Mouse (Mus musculus) stomach, embryonic 16.5 days (tissue): ENCODE measurements around the gene Hspb9. TPM values are rescaled to one million over a fixed set of nuclear protein-coding genes. Genes with fewer than 3 reads are reported as not detected.

Experiments
- ATAC-seq: fragments of 200-750 bp; cut with Nextera tagmentation; 2 replicates; pipeline ENCODE4 v1.8.0; 2017; ENCODE audit warnings: moderate number of reproducible peaks, moderate TSS enrichment; ENCODE audit not compliant: insufficient read depth, low FRiP score
- H3K27ac ChIP-seq: fragments of 300-500 bp; sonication (generic); 2 replicates; pipeline ENCODE4 v1.5.1; 2014; ENCODE audit warnings: low read length
- H3K27me3 ChIP-seq: fragments of 300-500 bp; sonication (generic); 2 replicates; pipeline ENCODE4 v1.6.1; 2014; ENCODE audit warnings: low read length, control low read depth, mixed read lengths; ENCODE audit not compliant: control insufficient read depth, insufficient read depth
- H3K36me3 ChIP-seq: fragments of 300-500 bp; sonication (generic); 2 replicates; pipeline ENCODE4 v1.6.1; 2014; ENCODE audit warnings: low read length; ENCODE audit not compliant: control insufficient read depth, insufficient read depth
- H3K4me1 ChIP-seq: fragments of 300-500 bp; sonication (generic); 2 replicates; pipeline ENCODE4 v1.6.1; 2014; ENCODE audit warnings: low read length, control low read depth, mixed read lengths; ENCODE audit not compliant: control insufficient read depth, insufficient read depth
- H3K4me2 ChIP-seq: fragments of 300-500 bp; sonication (generic); 2 replicates; pipeline ENCODE4 v1.6.1; 2014; ENCODE audit warnings: low read depth, low read length, mixed read lengths
- H3K4me3 ChIP-seq: fragments of 300-500 bp; sonication (generic); replicated peaks from 2 replicates; pipeline ENCODE4 v1.5.1; 2014; ENCODE audit warnings: mild to moderate bottlenecking, low read length
- H3K9ac ChIP-seq: fragments of 300-500 bp; sonication (generic); 2 replicates; pipeline ENCODE4 v1.6.1; 2014; ENCODE audit warnings: low read length
- H3K9me3 ChIP-seq: fragments of 300-500 bp; sonication (generic); replicated peaks from 2 replicates; pipeline ENCODE4 v1.6.1; 2016; ENCODE audit warnings: low read length, control low read depth; ENCODE audit not compliant: control insufficient read depth
- WGBS: fragments of 180-500 bp; shearing (Covaris S2); extraction: QIAGEN DNeasy Blood & Tissue Kit; methylation state at CpG from one replicate; pipeline ENCODE4 v1.1.7; 2014; 5-methylcytosine and 5-hydroxymethylcytosine counted together
- polyA plus RNA-seq: library from polyadenylated mRNA; unstranded; fragments of >200 nt; fragmentation: Nextera tagmentation; extraction: Ambion mirVana; gene quantifications from 2 replicates; pipeline ENCODE4 v1.2.1, GENCODE M21; 2015

The Hspb9 gene
- polyA plus RNA-seq, 1 experiment from 2014 or later = 0.36 TPM

GRCm38 (mm10) chr11:100735134-100735865 is 21.6 kb downstream of the Hspb9 start:
- H3K9ac ChIP-seq = no peak overlapping the region
- ATAC-seq = no peak
- peaks cover 21% of the 10 kb centered on the region for H3K4me1 ChIP-seq
- H3K4me2 ChIP-seq = peak overlapping the region; percentile 66
- WGBS = 78% methylated on average over 9 of the region's 9 CpGs
- H3K27ac ChIP-seq = no peak overlapping the region
- H3K27me3 ChIP-seq = no peaks in the 10 kb centered on the region
- H3K9me3 ChIP-seq = no peaks in the 10 kb centered on the region
- H3K4me3 ChIP-seq = 0 out of 2 replicates have a peak overlapping the region, but pooled peaks have one; percentile 7
- H3K36me3 ChIP-seq = no peaks in the 10 kb centered on the region

- ATAC-seq = no peak
- H3K9me3 ChIP-seq = no peaks in the 10 kb centered on the region
- no peak overlapping the region; the same call in 1 of the 2 replicates for H3K27ac ChIP-seq
Measured at GRCm38 (mm10) chr11:100735954-100736745, 22.5 kb downstream of the Hspb9 start.

GRCm38 (mm10) chr11:100736746-100737080 is 23.1 kb downstream of the Hspb9 start:
- 49% methylated on average over 4 of the region's 4 CpGs for WGBS
- Histone ChIP-seq H3K9ac (peak overlapping the region; percentile 98), H3K27ac (peak overlapping the region; percentile 77; the same call in 1 of the 2 replicates), H3K4me1 (peaks cover 21% of the 10 kb centered on the region), H3K4me3 (peak overlapping the region; percentile 92), H3K27me3 (no peaks in the 10 kb centered on the region), H3K36me3 (no peaks in the 10 kb centered on the region), H3K4me2 (peak overlapping the region; percentile 66), H3K9me3 (no peaks in the 10 kb centered on the region)
- no peak for ATAC-seq

More at GRCm38 (mm10) chr11:100735954-100736745, 22.5 kb downstream of the Hspb9 start:
- Histone ChIP-seq H3K9ac (peak overlapping the region; percentile 9; the same call in 1 of the 2 replicates), H3K4me2 (peak overlapping the region; percentile 66), H3K4me1 (peaks cover 21% of the 10 kb centered on the region), H3K27me3 (no peaks in the 10 kb centered on the region), H3K4me3 (peak overlapping the region; percentile 92), H3K36me3 (no peaks in the 10 kb centered on the region)
- WGBS = 69% methylated on average over 14 of the region's 14 CpGs

- under 1% methylated on average over 13 of the region's 13 CpGs for WGBS
Measured at GRCm38 (mm10) chr11:100737105-100737733, 23.6 kb downstream of the Hspb9 start.

GRCm38 (mm10) chr11:100738066-100738604 is 24.5 kb downstream of the Hspb9 start, which contains the start of gene Rab5c:
Rab5c (minus strand) TSS chr11:100738215.
- ATAC-seq = peak; percentile 100
- H3K4me1 ChIP-seq = peaks cover 21% of the 10 kb centered on the region
- no peaks in the 10 kb centered on the region for H3K27me3 ChIP-seq
- WGBS = under 1% methylated on average over 39 of the region's 39 CpGs
- no peaks in the 10 kb centered on the region for H3K36me3 ChIP-seq
- peak within 1 kb of the TSS; percentile 79 for H3K4me2 ChIP-seq
- peak within 1 kb of the TSS; percentile 92 for H3K4me3 ChIP-seq
- peak within 1 kb of the TSS; percentile 98 for H3K9ac ChIP-seq
- H3K27ac ChIP-seq = peak within 1 kb of the TSS; percentile 77
- H3K9me3 ChIP-seq = no peaks in the 10 kb centered on the region

More at GRCm38 (mm10) chr11:100737105-100737733, 23.6 kb downstream of the Hspb9 start:
- Histone ChIP-seq H3K9me3 (no peaks in the 10 kb centered on the region), H3K4me3 (peak overlapping the region; percentile 92), H3K4me2 (peak overlapping the region; percentile 66), H3K9ac (peak overlapping the region; percentile 98), H3K4me1 (peaks cover 21% of the 10 kb centered on the region), H3K27ac (peak overlapping the region; percentile 77), H3K27me3 (no peaks in the 10 kb centered on the region), H3K36me3 (no peaks in the 10 kb centered on the region)
- ATAC-seq = no peak

GRCm38 (mm10) chr11:100738749-100739148 is 25.1 kb downstream of the Hspb9 start:
- no peaks in the 10 kb centered on the region for H3K9me3 ChIP-seq
- H3K9ac ChIP-seq = peak overlapping the region; percentile 72; the same call in 1 of the 2 replicates
- WGBS = 20% methylated on average over 5 of the region's 5 CpGs
- H3K4me1 ChIP-seq = peaks cover 21% of the 10 kb centered on the region
- no peaks in the 10 kb centered on the region for H3K36me3 ChIP-seq
- H3K4me3 ChIP-seq = peak overlapping the region; percentile 92
- H3K4me2 ChIP-seq = peak overlapping the region; percentile 79
- no peak overlapping the region; the same call in 1 of the 2 replicates for H3K27ac ChIP-seq
- no peak for ATAC-seq
- H3K27me3 ChIP-seq = no peaks in the 10 kb centered on the region

- Histone ChIP-seq H3K27ac (no peak overlapping the region), H3K36me3 (no peaks in the 10 kb centered on the region), H3K9me3 (no peaks in the 10 kb centered on the region), H3K4me1 (peaks cover 13% of the 10 kb centered on the region), H3K4me2 (no peak overlapping the region), H3K4me3 (no peak overlapping the region), H3K9ac (no peak overlapping the region), H3K27me3 (no peaks in the 10 kb centered on the region)
- ATAC-seq = no peak
- 70% methylated on average over 6 of the region's 6 CpGs for WGBS
Measured at GRCm38 (mm10) chr11:100741348-100741747, 27.7 kb downstream of the Hspb9 start.

- no peak for ATAC-seq
- 12% methylated on average over 6 of the region's 6 CpGs for WGBS
- Histone ChIP-seq H3K9me3 (no peaks in the 10 kb centered on the region), H3K9ac (no peak overlapping the region), H3K4me2 (no peak overlapping the region), H3K36me3 (no peaks in the 10 kb centered on the region), H3K4me3 (no peak overlapping the region), H3K27ac (no peak overlapping the region), H3K4me1 (no peaks in the 10 kb centered on the region), H3K27me3 (peaks cover 7% of the 10 kb centered on the region)
Measured at GRCm38 (mm10) chr11:100745085-100745484, 31.4 kb downstream of the Hspb9 start.
